Mouse (Mus musculus): ENCODE data around the gene Tmtc1. TPM values are rescaled to one million over a fixed set of nuclear protein-coding genes. Genes with fewer than 3 reads are reported as not detected.
A peak's percentile ranks its signal among the peaks of the same experiment; 100 is the strongest.

Gene Tmtc1
- polyA plus RNA-seq, 1 experiment from 2014 or later, result 0.09 TPM

DNA sequence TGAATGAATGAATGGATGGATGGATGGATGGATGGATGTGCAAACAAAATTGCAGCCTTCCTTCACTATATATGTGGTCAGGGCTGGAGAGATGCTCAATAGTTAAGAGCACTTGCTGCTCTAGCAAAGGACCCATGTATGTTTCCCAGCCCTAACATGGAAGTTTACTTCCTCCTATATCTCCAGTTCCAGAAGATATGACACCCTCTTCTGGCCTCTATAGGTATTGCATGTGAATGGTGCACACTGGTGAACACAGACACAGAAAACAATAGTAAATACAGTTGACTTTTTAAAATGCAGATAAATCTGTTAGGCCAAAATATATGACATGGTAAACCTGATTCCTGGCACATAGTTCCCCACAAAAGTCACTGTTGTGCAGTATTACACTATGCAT is 73.0 kb downstream of the Tmtc1 start:
- H3K36me3 ChIP-seq (replicated peaks), result no peaks in the 10 kb centered on the region
- no peak overlapping the region for H3K4me3 ChIP-seq (replicated peaks)
- no peaks in the 10 kb centered on the region for H3K27me3 ChIP-seq
- no peaks in the 10 kb centered on the region for H3K9me3 ChIP-seq (replicated peaks)
- no peak overlapping the region for H3K27ac ChIP-seq (replicated peaks)
- H3K9ac ChIP-seq, result no peak overlapping the region
- no peaks in the 10 kb centered on the region for H3K4me1 ChIP-seq (replicated peaks)
- no peak overlapping the region for H3K4me2 ChIP-seq
- no peak for ATAC-seq (ENCODE audit: insufficient read depth)

DNA sequence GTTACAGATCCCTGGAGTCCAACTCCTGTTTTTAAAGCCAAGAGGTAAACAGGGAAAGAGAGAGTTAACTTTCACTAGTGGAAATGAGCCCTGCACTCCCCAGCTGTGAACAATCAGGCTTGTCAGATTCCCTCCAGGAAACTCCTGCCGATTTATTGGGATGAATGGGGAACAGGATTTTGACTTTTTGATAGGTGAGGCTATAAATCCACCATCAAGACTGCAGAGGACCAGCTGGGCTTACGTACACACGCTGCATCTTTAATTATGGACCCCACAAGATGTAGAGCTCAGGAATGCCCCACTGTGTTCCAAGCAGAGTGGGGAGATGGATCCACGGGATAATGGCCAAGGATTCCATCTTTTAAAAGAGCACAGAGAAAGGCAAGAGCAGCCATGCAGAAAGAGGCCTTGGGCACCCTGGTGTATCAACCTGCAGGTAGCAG is 77.1 kb downstream of the Tmtc1 start:
- H3K4me3 ChIP-seq (replicated peaks), result no peak overlapping the region
- H3K36me3 ChIP-seq (replicated peaks), result no peaks in the 10 kb centered on the region
- ATAC-seq (ENCODE audit: insufficient read depth), result no peak
- no peaks in the 10 kb centered on the region for H3K9me3 ChIP-seq (replicated peaks)
- H3K9ac ChIP-seq, result no peak overlapping the region
- H3K27ac ChIP-seq (replicated peaks), result no peak overlapping the region
- H3K4me2 ChIP-seq, result no peak overlapping the region
- no peaks in the 10 kb centered on the region for H3K4me1 ChIP-seq (replicated peaks)
- H3K27me3 ChIP-seq, result no peaks in the 10 kb centered on the region
- 53% methylated on average over 4 of the region's 4 CpGs for WGBS (ENCODE audit: insufficient replicate concordance)

DNA sequence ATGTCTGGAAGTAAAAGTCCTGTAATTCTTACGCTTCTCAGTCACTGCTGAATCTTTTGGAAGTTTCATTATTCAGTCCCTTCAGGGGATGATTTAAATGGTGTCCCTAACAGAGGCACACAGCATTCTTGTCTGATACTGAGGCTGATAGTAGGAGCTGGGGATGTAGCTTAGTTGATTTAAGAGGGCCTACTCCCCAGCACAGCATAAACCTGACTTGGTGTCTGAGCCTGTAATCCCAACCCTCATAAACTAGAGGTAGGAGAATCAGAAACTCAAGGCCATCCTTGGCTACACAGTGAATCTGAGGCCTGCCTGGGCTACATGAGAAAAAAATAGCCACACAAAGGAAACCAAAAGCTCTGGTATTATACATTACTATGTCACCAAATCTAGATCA is 77.6 kb downstream of the Tmtc1 start:
- WGBS (ENCODE audit: insufficient replicate concordance), result 64% methylated on average over 1 of the region's 1 CpGs

DNA sequence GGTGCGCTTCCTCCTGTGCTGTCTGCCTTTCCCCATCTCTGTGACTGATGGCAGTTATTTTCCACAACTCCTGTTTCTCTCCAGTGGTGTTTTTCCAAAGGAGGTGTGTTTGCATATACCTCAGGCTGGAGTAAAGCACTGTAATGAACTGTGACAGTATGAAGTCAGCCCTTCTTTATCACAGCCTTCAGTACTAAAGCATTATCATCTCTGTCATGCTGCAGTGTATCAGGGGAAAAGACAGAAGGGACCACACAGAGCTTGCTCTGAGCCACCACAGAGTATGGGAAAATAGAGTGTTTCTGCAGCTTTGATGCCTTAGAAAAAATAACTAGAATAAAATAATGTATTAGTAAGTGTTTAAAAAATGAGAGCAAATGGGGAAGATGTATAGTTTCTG is 81.0 kb downstream of the Tmtc1 start:
- no peaks in the 10 kb centered on the region for H3K4me1 ChIP-seq (replicated peaks)
- no peak overlapping the region for H3K4me3 ChIP-seq (replicated peaks)
- H3K9me3 ChIP-seq (replicated peaks), result no peaks in the 10 kb centered on the region
- no peak overlapping the region for H3K27ac ChIP-seq (replicated peaks)
- no peak for ATAC-seq (ENCODE audit: insufficient read depth)
- WGBS (ENCODE audit: insufficient replicate concordance), result 62% methylated on average over 1 of the region's 1 CpGs
- H3K9ac ChIP-seq, result no peak overlapping the region
- H3K36me3 ChIP-seq (replicated peaks), result no peaks in the 10 kb centered on the region
- H3K4me2 ChIP-seq, result no peak overlapping the region
- H3K27me3 ChIP-seq, result no peaks in the 10 kb centered on the region

More for the DNA sequence above, 77.6 kb downstream of the Tmtc1 start:
- no peaks in the 10 kb centered on the region for H3K36me3 ChIP-seq (replicated peaks)
- H3K27ac ChIP-seq (replicated peaks), result no peak overlapping the region
- no peak overlapping the region for H3K9ac ChIP-seq
- no peaks in the 10 kb centered on the region for H3K9me3 ChIP-seq (replicated peaks)
- H3K4me3 ChIP-seq (replicated peaks), result no peak overlapping the region
- no peak overlapping the region for H3K4me2 ChIP-seq
- H3K27me3 ChIP-seq, result no peaks in the 10 kb centered on the region
- H3K4me1 ChIP-seq (replicated peaks), result no peaks in the 10 kb centered on the region
- no peak for ATAC-seq (ENCODE audit: insufficient read depth)

DNA sequence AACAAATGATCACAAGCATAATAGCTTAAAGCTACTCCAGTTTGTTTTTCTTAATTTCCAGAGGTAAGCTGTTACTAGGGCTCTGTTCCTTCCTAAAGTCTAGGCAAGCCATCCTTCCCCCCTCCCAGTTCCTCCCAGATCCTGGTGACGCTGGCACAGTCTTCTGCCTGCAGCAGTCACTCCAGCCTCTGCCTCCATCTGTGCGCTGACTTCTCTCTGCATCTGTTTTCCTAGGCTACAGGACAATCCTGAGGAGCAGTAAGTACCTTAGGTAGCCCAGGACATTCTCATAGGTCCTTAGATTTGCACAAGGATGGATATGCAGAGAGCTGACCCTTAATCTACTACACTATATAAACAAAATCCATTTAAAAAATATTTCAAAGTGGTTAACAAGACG is 81.7 kb downstream of the Tmtc1 start:
- no peaks in the 10 kb centered on the region for H3K36me3 ChIP-seq (replicated peaks)
- H3K27me3 ChIP-seq, result no peaks in the 10 kb centered on the region
- H3K27ac ChIP-seq (replicated peaks), result no peak overlapping the region
- H3K9me3 ChIP-seq (replicated peaks), result no peaks in the 10 kb centered on the region
- no peak overlapping the region for H3K4me3 ChIP-seq (replicated peaks)
- WGBS (ENCODE audit: insufficient replicate concordance), result 42% methylated on average over 3 of the region's 3 CpGs
- H3K4me2 ChIP-seq, result no peak overlapping the region
- no peak for ATAC-seq (ENCODE audit: insufficient read depth)
- no peak overlapping the region for H3K9ac ChIP-seq
- no peaks in the 10 kb centered on the region for H3K4me1 ChIP-seq (replicated peaks)

DNA sequence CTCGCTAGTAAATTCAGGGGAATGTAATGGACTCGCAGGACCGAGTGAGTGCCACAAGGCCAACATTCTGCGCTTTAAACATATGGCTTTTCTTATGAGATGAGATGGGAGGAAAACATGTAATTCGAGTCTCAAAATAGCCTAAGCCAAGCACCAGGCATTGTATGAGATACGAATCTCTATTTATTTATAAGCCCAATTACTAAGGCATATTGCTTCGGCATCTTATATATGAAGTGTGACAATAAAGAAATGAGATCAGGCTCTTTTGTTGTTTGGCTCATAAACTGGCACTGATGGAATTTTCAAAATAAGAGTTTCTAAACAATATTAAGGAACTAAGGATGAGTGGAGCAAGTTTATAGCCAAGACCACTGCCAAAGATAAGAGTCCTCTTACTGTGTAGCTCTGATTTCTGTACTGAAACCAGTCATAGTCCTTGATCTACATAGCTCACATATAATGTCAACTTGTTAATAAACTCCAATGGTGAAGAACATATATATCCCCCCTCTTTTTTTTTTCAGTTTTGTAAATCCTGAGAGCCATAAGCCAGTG is 84.8 kb downstream of the Tmtc1 start:
- ATAC-seq (ENCODE audit: insufficient read depth), result no peak
- Histone ChIP-seq H3K9ac (no peak overlapping the region), H3K4me3 (replicated peaks) (no peak overlapping the region), H3K9me3 (replicated peaks) (no peaks in the 10 kb centered on the region), H3K36me3 (replicated peaks) (no peaks in the 10 kb centered on the region), H3K4me1 (replicated peaks) (peaks cover 7% of the 10 kb centered on the region), H3K4me2 (no peak overlapping the region), H3K27me3 (no peaks in the 10 kb centered on the region), H3K27ac (replicated peaks) (no peak overlapping the region)
- 73% methylated on average over 7 of the region's 7 CpGs for WGBS (ENCODE audit: insufficient replicate concordance)

DNA sequence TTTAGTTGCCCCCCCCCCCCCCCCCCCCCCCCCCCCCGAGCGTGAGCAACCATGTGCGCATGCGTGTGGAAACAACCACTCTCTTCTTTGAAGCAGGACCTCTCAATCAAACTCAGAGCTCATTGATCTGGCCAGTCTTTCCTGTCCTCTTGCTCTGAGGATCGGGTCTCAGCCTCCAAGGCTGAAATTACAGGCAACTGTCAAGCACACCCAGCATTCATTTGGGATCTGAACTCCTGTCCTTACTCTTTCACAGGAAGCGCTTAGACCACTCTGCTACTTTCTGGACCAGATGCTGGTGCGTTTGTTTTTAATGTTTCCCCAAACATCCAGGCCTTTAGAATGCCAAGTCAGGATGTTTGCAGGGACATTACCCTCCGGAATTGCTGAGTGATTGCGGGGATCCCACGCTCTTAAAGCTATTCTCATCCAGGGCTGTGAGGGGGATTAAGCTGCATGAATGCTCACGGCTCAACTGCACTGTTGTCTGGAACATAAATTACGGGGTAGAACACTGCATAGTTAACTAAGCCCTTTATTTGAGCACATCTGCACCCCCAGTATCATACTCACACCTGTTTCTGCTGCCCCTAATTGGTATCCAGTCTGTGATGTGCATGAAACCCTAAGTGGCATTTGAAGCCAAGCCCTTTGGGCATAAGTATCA is 85.5 kb downstream of the Tmtc1 start:
- no peaks in the 10 kb centered on the region for H3K36me3 ChIP-seq (replicated peaks)
- H3K9ac ChIP-seq, result no peak overlapping the region
- H3K27me3 ChIP-seq, result no peaks in the 10 kb centered on the region
- no peaks in the 10 kb centered on the region for H3K9me3 ChIP-seq (replicated peaks)
- no peak overlapping the region for H3K27ac ChIP-seq (replicated peaks)
- no peak overlapping the region for H3K4me2 ChIP-seq
- 65% methylated on average over 9 of the region's 12 CpGs for WGBS (ENCODE audit: insufficient replicate concordance)
- no peak overlapping the region for H3K4me3 ChIP-seq (replicated peaks)
- H3K4me1 ChIP-seq (replicated peaks), result peaks cover 7% of the 10 kb centered on the region
- no peak for ATAC-seq (ENCODE audit: insufficient read depth)

DNA sequence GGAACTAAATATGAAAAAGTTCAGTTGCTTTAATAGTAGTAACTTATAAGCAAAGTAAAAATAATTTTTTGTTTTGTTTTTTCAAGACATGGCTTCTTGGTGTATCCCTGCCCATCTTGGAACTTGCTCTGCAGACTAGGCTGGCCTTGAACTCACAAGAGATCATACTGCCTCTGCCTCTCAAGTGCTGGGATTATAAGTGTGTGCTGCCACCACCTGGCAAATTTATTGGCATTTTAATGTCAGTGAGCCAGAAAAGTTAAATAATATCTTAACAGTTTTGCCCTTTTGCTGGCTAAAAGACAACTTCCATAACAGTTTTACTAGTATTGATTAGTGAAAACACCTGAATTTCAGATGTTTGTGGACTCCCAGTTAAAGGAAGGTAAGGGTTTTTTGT is 88.0 kb downstream of the Tmtc1 start:
- Histone ChIP-seq H3K27me3 (no peaks in the 10 kb centered on the region), H3K4me1 (replicated peaks) (peaks cover 7% of the 10 kb centered on the region), H3K9me3 (replicated peaks) (no peaks in the 10 kb centered on the region), H3K27ac (replicated peaks) (no peak overlapping the region), H3K4me3 (replicated peaks) (no peak overlapping the region), H3K36me3 (replicated peaks) (no peaks in the 10 kb centered on the region), H3K9ac (no peak overlapping the region), H3K4me2 (no peak overlapping the region; the same call in 1 of the 2 replicates)
- ATAC-seq (ENCODE audit: insufficient read depth), result no peak

DNA sequence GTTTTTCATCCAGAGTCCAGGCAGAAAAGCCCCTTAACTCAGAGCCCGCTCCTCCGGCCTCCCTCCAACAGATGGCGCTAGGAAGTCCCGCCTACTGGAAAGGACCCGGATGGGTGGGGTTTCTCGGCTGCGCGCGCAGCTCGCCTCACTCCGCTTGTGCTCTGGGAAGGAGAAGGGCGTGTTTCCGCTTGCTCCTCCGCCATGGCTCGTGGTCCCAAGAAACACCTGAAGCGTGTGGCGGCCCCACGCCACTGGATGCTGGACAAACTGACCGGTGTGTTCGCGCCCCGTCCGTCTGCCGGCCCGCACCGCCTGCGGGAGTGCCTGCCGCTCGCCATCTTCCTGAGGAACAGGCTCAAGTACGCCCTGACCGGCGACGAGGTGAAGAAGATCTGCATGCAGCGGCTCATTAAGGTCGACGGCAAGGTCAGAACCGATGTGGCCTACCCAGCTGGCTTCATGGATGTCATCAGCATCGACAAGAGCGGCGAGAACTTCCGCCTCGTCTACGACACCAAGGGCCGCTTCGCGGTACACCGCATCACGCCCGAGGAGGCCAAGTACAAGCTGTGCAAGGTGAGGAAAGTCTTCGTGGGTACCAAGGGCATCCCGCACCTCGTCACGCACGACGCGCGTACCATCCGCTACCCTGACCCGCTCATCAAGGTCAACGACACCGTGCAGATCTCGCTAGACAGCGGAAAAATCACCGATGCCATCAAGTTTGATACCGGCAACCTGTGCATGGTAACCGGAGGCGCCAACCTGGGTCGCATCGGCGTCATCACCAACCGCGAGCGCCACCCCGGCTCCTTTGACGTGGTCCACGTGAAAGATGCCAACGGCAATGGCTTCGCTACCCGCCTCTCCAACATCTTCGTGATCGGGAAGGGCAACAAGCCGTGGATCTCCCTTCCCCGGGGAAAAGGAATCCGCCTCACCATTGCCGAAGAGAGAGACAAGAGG is 89.4 kb downstream of the Tmtc1 start:
- peak overlapping the region; percentile 43; the same call in 1 of the 2 replicates for H3K9ac ChIP-seq
- H3K27ac ChIP-seq (replicated peaks), result no peak overlapping the region
- peaks cover 7% of the 10 kb centered on the region for H3K4me1 ChIP-seq (replicated peaks)
- peak; percentile 78 for ATAC-seq (ENCODE audit: insufficient read depth)
- H3K36me3 ChIP-seq (replicated peaks), result no peaks in the 10 kb centered on the region
- H3K4me2 ChIP-seq, result peak overlapping the region; percentile 76
- H3K4me3 ChIP-seq (replicated peaks), result peak overlapping the region; percentile 62
- WGBS (ENCODE audit: insufficient replicate concordance), result 28% methylated on average over 85 of the region's 85 CpGs
- no peaks in the 10 kb centered on the region for H3K27me3 ChIP-seq
- H3K9me3 ChIP-seq (replicated peaks), result no peaks in the 10 kb centered on the region

DNA sequence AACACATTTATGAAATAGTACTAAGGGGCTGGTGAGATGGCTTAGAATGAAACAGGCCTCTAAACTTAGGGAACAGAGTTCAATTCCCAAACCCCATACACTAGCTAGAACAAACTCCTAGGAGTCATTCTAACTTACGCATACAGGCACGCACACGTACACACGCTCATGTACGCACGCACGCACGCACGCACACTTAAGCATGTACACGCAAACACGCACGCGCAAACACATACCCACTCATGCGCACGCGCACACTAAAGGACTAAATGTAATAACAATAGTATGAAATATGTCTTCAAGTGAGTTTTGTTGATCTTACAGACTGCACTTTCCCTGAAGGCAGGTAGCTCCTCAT is 90.1 kb downstream of the Tmtc1 start:
- Histone ChIP-seq H3K27me3 (no peaks in the 10 kb centered on the region), H3K36me3 (replicated peaks) (no peaks in the 10 kb centered on the region), H3K9ac (no peak overlapping the region), H3K4me1 (replicated peaks) (peaks cover 7% of the 10 kb centered on the region), H3K27ac (replicated peaks) (no peak overlapping the region), H3K4me3 (replicated peaks) (peak overlapping the region; percentile 62), H3K9me3 (replicated peaks) (no peaks in the 10 kb centered on the region), H3K4me2 (peak overlapping the region; percentile 76)
- WGBS (ENCODE audit: insufficient replicate concordance), result 79% methylated on average over 16 of the region's 16 CpGs
- ATAC-seq (ENCODE audit: insufficient read depth), result peak; percentile 14; the same call in 1 of the 2 replicates

DNA sequence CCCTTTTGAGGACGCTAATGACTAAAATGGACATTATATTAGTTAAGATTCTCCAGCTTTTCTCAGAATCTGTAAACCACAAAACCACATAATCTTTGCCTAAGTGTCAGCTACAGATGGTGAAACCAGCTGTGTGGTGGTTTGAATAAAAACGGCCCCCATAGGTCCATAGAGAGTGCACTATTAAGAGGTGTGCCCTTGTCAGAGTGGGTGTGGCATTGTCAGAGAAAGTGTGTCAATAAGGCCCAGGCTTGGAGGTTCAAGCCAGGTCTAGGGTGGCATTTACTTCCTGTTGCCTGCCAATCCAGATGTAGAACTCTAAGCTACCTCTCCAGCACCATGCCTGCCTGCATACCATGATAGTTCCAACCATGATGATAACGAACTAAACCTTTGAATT is 99.2 kb downstream of the Tmtc1 start:
- whole genome bisulfite sequencing (ENCODE audit: insufficient replicate concordance), result 28% methylated on average over 3 of the region's 3 CpGs
- H3K27ac ChIP-seq (replicated peaks), result no peak overlapping the region
- no peak for ATAC-seq (ENCODE audit: insufficient read depth)
- H3K9ac ChIP-seq, result no peak overlapping the region
- H3K4me3 ChIP-seq (replicated peaks), result no peak overlapping the region
- H3K4me1 ChIP-seq (replicated peaks), result no peaks in the 10 kb centered on the region
- no peak overlapping the region for H3K4me2 ChIP-seq
- no peaks in the 10 kb centered on the region for H3K9me3 ChIP-seq (replicated peaks)
- H3K36me3 ChIP-seq (replicated peaks), result no peaks in the 10 kb centered on the region
- H3K27me3 ChIP-seq, result no peaks in the 10 kb centered on the region

Data from liver, embryonic 15.5 days (tissue).